Mouse (Mus musculus) liver, embryonic 14.5 days (tissue): ENCODE measurements around the gene Tle1.

Experiments used
- CTCF ChIP-seq: IDR thresholded peaks from 2 replicates; pipeline ENCODE4 v1.5.1; 2016; ENCODE audit warnings: antibody characterized with exemption, low read depth, control low read depth
- EP300 ChIP-seq: IDR thresholded peaks from 2 replicates; pipeline ENCODE4 v1.6.1; 2016; ENCODE audit warnings: antibody characterized with exemption, low read depth

- no peak for TF ChIP-seq CTCF
- TF ChIP-seq EP300: no peak
Observed at GRCm38 (mm10) chr4:72232206-72232605, 31.5 kb upstream of the Tle1 start.
